Mouse (Mus musculus) myocyte (in vitro differentiated cells): Measurements from ENCODE around the gene Ldlr.

Experiments used
- E2F4 ChIP-seq: IDR thresholded peaks from one replicate; pipeline ENCODE4 v1.6.1; 2011; ENCODE audit warnings: mild to moderate bottlenecking, control low read depth, moderate library complexity; ENCODE audit not compliant: insufficient read depth
- MAX ChIP-seq: IDR thresholded peaks from one replicate; pipeline ENCODE4 v1.6.1; 2011; ENCODE audit warnings: low read depth, mild to moderate bottlenecking, control low read depth
- POLR2A ChIP-seq: IDR thresholded peaks from one replicate; pipeline ENCODE4 v1.6.1; 2011; ENCODE audit warnings: low read depth, mild to moderate bottlenecking, control low read depth, moderate library complexity; ENCODE audit not compliant: insufficient read length
- POLR2AphosphoS2 ChIP-seq: IDR thresholded peaks from one replicate; pipeline ENCODE4 v1.6.1; 2011; ENCODE audit warnings: low read depth, control low read depth; ENCODE audit not compliant: insufficient read length
- TCF12 ChIP-seq: IDR thresholded peaks from one replicate; pipeline ENCODE4 v1.6.1; 2011; ENCODE audit warnings: mild to moderate bottlenecking, control low read depth; ENCODE audit not compliant: poor library complexity, insufficient read depth, severe bottlenecking
- USF1 ChIP-seq: IDR thresholded peaks from one replicate; pipeline ENCODE4 v1.6.1; 2011; ENCODE audit warnings: low read depth, mild to moderate bottlenecking, control low read depth, moderate library complexity

GRCm38 (mm10) chr9:21747238-21747774, 24.0 kb downstream of the Ldlr start:
- TF ChIP-seq POLR2A (no peak), E2F4 (no peak), TCF12 (no peak), POLR2AphosphoS2 (no peak), MAX (no peak), USF1 (no peak)
